Mouse (Mus musculus): Measurements from ENCODE around the gene Insr.

- TF ChIP-seq ZKSCAN1 (IDR thresholded peaks at IDR 0.05; ENCODE audit: borderline replicate concordance, low read depth, low read length) (no peak), POLR2AphosphoS2 (IDR thresholded peaks at IDR 0.05; ENCODE audit: low read depth, low read length) (no peak), CTCF (conservative IDR thresholded peaks at IDR 0.05 in 1 of 2, IDR thresholded peaks at IDR 0.05 in 1 of 2; ENCODE audit: low read depth in 2 of 2, low read length in 2 of 2) (no peak), CHD2 (IDR thresholded peaks at IDR 0.05; ENCODE audit: low read length) (no peak), POLR2A (IDR thresholded peaks at IDR 0.05; ENCODE audit: low read depth, low read length) (no peak), MAFK (IDR thresholded peaks at IDR 0.05; ENCODE audit: insufficient replicate concordance, low read length) (no peak), ETS1 (conservative IDR thresholded peaks at IDR 0.05; ENCODE audit: low read depth, low read length) (no peak), BHLHE40 (IDR thresholded peaks at IDR 0.05; ENCODE audit: low read depth, low read length) (no peak), HCFC1 (IDR thresholded peaks at IDR 0.05; ENCODE audit: low read depth, low read length) (no peak)
Observed at GRCm38 (mm10) chr8:3279721-3280077, 282 bp upstream of the Insr start.

Data from CH12.LX (cell line).